Mouse (Mus musculus): ENCODE data around the gene AC124108.1. TPM values are rescaled to one million over a fixed set of nuclear protein-coding genes. Genes with fewer than 3 reads are reported as not detected.

Gene AC124108.1
- total and polyA plus RNA-seq, 3 experiments, result not detected

- DNase-seq (ENCODE audit: extremely low read depth), result no peak
- no peak overlapping the region for H3K4me2 ChIP-seq (ENCODE audit: insufficient read depth, low read depth, poor library complexity, severe bottlenecking)
- peaks cover 0 to under 1% of the 10 kb centered on the region in 2 experiments; a peak in 1 of 4 replicates for H3K4me1 ChIP-seq (ENCODE audit: control insufficient read depth in 1 of 2, insufficient read depth in 2 of 2)
- no peaks in the 10 kb centered on the region for H3K79me2 ChIP-seq (replicated peaks; ENCODE audit: control insufficient read depth, extremely low read depth, insufficient read depth, poor library complexity, severe bottlenecking)
- in situ Hi-C loops (cut with MboI; ENCODE audit: low pct_ligation_motif_present, low pct_unique_long_range_greater_than_20kb, low sequenced_read_pairs), result no loop called here
- no peak overlapping the region for H3K4me3 ChIP-seq (replicated peaks in 1 of 3; ENCODE audit: low read depth in 2 of 3, low read length in 2 of 3, poor library complexity in 1 of 3)
- H3K9me3 ChIP-seq (replicated peaks; ENCODE audit: low read length), result no peaks in the 10 kb centered on the region
- H3K27me3 ChIP-seq (replicated peaks), result peaks cover 92% of the 10 kb centered on the region
- H3K36me3 ChIP-seq (replicated peaks in 1 of 2; ENCODE audit: control insufficient read depth in 1 of 2, insufficient read depth in 1 of 2, low read length in 1 of 2), result no peaks in the 10 kb centered on the region
- dilution Hi-C loops (cut with MboI; ENCODE audit: extremely low pct_ligation_motif_present, extremely low pct_unique_long_range_greater_than_20kb, low sequenced_read_pairs), result no loop called here
- TF ChIP-seq MYC (IDR thresholded peaks at IDR 0.05; ENCODE audit: low read depth, low read length) (no peak), JUND (conservative IDR thresholded peaks at IDR 0.05; ENCODE audit: low read depth, low read length) (no peak), POLR2AphosphoS2 (IDR thresholded peaks at IDR 0.05; ENCODE audit: low read depth, low read length) (no peak), GABPA (IDR thresholded peaks at IDR 0.05; ENCODE audit: insufficient replicate concordance, low read depth, low read length) (no peak), CHD1 (IDR thresholded peaks at IDR 0.05; ENCODE audit: low read depth, low read length) (no peak), TCF12 (IDR thresholded peaks at IDR 0.05; ENCODE audit: low read depth, low read length) (no peak), USF1 (IDR thresholded peaks at IDR 0.05; ENCODE audit: low read depth, low read length) (no peak), SIN3A (IDR thresholded peaks at IDR 0.05; ENCODE audit: low read length) (no peak), MEF2A (IDR thresholded peaks at IDR 0.05; ENCODE audit: borderline replicate concordance, low read depth, low read length) (no peak), POLR2A (IDR thresholded peaks at IDR 0.05; ENCODE audit: low read depth, low read length) (no peak), TBP (conservative IDR thresholded peaks at IDR 0.05; ENCODE audit: low read depth, low read length) (no peak), NELFE (IDR thresholded peaks at IDR 0.05; ENCODE audit: low read depth, low read length) (no peak), KAT2A (IDR thresholded peaks at IDR 0.05; ENCODE audit: insufficient replicate concordance, low read length) (no peak), BHLHE40 (IDR thresholded peaks at IDR 0.05; ENCODE audit: low read depth, low read length) (no peak), RCOR1 (conservative IDR thresholded peaks at IDR 0.05; ENCODE audit: low read depth, low read length) (no peak)
- H3K9ac ChIP-seq (ENCODE audit: insufficient read depth, low read depth), result no peak overlapping the region
- no peak overlapping the region for H3K27ac ChIP-seq (ENCODE audit: insufficient read depth, low read depth)
These were observed 18.1 kb downstream of the AC124108.1 start for GRCm38 (mm10) chr1:132209400-132209799.

GRCm38 (mm10) chr1:132210922-132211321 lies 19.7 kb downstream of the AC124108.1 start:
- in situ Hi-C loops (cut with MboI; ENCODE audit: low pct_ligation_motif_present, low pct_unique_long_range_greater_than_20kb, low sequenced_read_pairs), result loop anchor here (10.0 kb wide), 1 partner anchor 46 kb away; no protein-coding TSS in a partner anchor
- Histone ChIP-seq H3K4me1 (ENCODE audit: control insufficient read depth in 1 of 2, insufficient read depth in 2 of 2) (peaks cover 0 to 2% of the 10 kb centered on the region in 2 experiments; a peak in 2 of 4 replicates), H3K27ac (ENCODE audit: insufficient read depth, low read depth) (no peak overlapping the region), H3K36me3 (replicated peaks in 1 of 2; ENCODE audit: control insufficient read depth in 1 of 2, insufficient read depth in 1 of 2, low read length in 1 of 2) (no peaks in the 10 kb centered on the region), H3K9ac (ENCODE audit: insufficient read depth, low read depth) (no peak overlapping the region), H3K79me2 (replicated peaks; ENCODE audit: control insufficient read depth, extremely low read depth, insufficient read depth, poor library complexity, severe bottlenecking) (no peaks in the 10 kb centered on the region), H3K4me2 (ENCODE audit: insufficient read depth, low read depth, poor library complexity, severe bottlenecking) (no peak overlapping the region), H3K27me3 (replicated peaks) (peaks cover 87% of the 10 kb centered on the region), H3K4me3 (replicated peaks in 1 of 3; ENCODE audit: low read depth in 2 of 3, low read length in 2 of 3, poor library complexity in 1 of 3) (no peak overlapping the region), H3K9me3 (replicated peaks; ENCODE audit: low read length) (no peaks in the 10 kb centered on the region)
- peak; percentile 50 for DNase-seq (ENCODE audit: extremely low read depth)
- TF ChIP-seq SMC3 (IDR thresholded peaks at IDR 0.05; ENCODE audit: low read depth, low read length) (peak; percentile 63), RAD21 (IDR thresholded peaks at IDR 0.05; ENCODE audit: low read depth, low read length) (peak; percentile 62), CTCF (conservative IDR thresholded peaks at IDR 0.05 in 1 of 2, IDR thresholded peaks at IDR 0.05 in 1 of 2; ENCODE audit: low read depth in 2 of 2, low read length in 2 of 2) (peak; percentile 71), NELFE (IDR thresholded peaks at IDR 0.05; ENCODE audit: low read depth, low read length) (no peak)
- dilution Hi-C loops (cut with MboI; ENCODE audit: extremely low pct_ligation_motif_present, extremely low pct_unique_long_range_greater_than_20kb, low sequenced_read_pairs), result no loop called here
